Mouse (Mus musculus) embryo, embryonic 9.5 days (tissue): ENCODE measurements around the gene Astn1.

Experiments used
- DNase-seq: peaks from one replicate; pipeline ENCODE4 v3.0.0-alpha.2; 2017; ENCODE audit errors: extremely low spot score

Gene Astn1

GRCm38 (mm10) chr1:158739132-158739919 lies 377.3 kb downstream of the Astn1 start:
- peak; percentile 6 for DNase-seq

- no peak for DNase-seq
Measured at GRCm38 (mm10) chr1:158740161-158740766, 378.2 kb downstream of the Astn1 start.

GRCm38 (mm10) chr1:158740949-158741348 lies 378.9 kb downstream of the Astn1 start:
- no peak for DNase-seq
